Mouse (Mus musculus) CD4-positive, CD25-positive, alpha-beta regulatory T cell, adult 4 months (primary cell): ENCODE data around the gene Nav1. TPM values are rescaled to one million over a fixed set of nuclear protein-coding genes. Genes with fewer than 3 reads are reported as not detected.

Source experiments
- ATAC-seq: one replicate; pipeline ENCODE4 v1.8.0; 2017
- polyA plus RNA-seq, 2 experiments: library from polyadenylated mRNA; unstranded; fragments of 100-300 nt; shearing (Covaris generic); gene quantifications; one replicate each; pipeline ENCODE4 v1.2.1; 2017

Nav1 gene
- polyA plus RNA-seq, 2 experiments from 2014 or later, result 0.29 to 0.98 TPM

- no peak for ATAC-seq
Observed at GRCm38 (mm10) chr1:135482666-135483065, 124.4 kb downstream of the Nav1 start.

- no peak for ATAC-seq
Observed at GRCm38 (mm10) chr1:135481656-135482055, 125.4 kb downstream of the Nav1 start.

- ATAC-seq, result no peak
Observed at GRCm38 (mm10) chr1:135480815-135481214, 126.3 kb downstream of the Nav1 start.

- no peak for ATAC-seq
Observed at GRCm38 (mm10) chr1:135475571-135475895, 131.6 kb downstream of the Nav1 start.

GRCm38 (mm10) chr1:135474861-135475570 lies 132.1 kb downstream of the Nav1 start:
- no peak for ATAC-seq

GRCm38 (mm10) chr1:135472536-135472935 lies 134.6 kb downstream of the Nav1 start:
- no peak for ATAC-seq

- no peak for ATAC-seq
Observed at GRCm38 (mm10) chr1:135471742-135472141, 135.4 kb downstream of the Nav1 start.

GRCm38 (mm10) chr1:135470546-135470945 lies 136.5 kb downstream of the Nav1 start:
- no peak for ATAC-seq

- ATAC-seq, result no peak
Observed at GRCm38 (mm10) chr1:135467462-135467861, 139.6 kb downstream of the Nav1 start.

GRCm38 (mm10) chr1:135466935-135467334 lies 140.2 kb downstream of the Nav1 start:
- ATAC-seq, result no peak

- no peak for ATAC-seq
Observed at GRCm38 (mm10) chr1:135465734-135466133, 141.4 kb downstream of the Nav1 start.

GRCm38 (mm10) chr1:135462736-135463135 lies 144.4 kb downstream of the Nav1 start:
- ATAC-seq, result no peak

GRCm38 (mm10) chr1:135462304-135462703 lies 144.8 kb downstream of the Nav1 start:
- no peak for ATAC-seq

- no peak for ATAC-seq
Observed at GRCm38 (mm10) chr1:135461097-135461730, 145.9 kb downstream of the Nav1 start.

GRCm38 (mm10) chr1:135460521-135460920 lies 146.6 kb downstream of the Nav1 start:
- no peak for ATAC-seq

GRCm38 (mm10) chr1:135457860-135458259 lies 149.2 kb downstream of the Nav1 start:
- ATAC-seq, result no peak

- ATAC-seq, result no peak
Observed at GRCm38 (mm10) chr1:135452259-135452658, 154.8 kb downstream of the Nav1 start.

GRCm38 (mm10) chr1:135451419-135451818 lies 155.7 kb downstream of the Nav1 start:
- ATAC-seq, result no peak

- no peak for ATAC-seq
Observed at GRCm38 (mm10) chr1:135449876-135450275, 157.2 kb downstream of the Nav1 start.

GRCm38 (mm10) chr1:135448940-135449339 lies 158.2 kb downstream of the Nav1 start:
- ATAC-seq, result no peak

- ATAC-seq, result no peak
Observed at GRCm38 (mm10) chr1:135443506-135443905, 163.6 kb downstream of the Nav1 start.

- no peak for ATAC-seq
Observed at GRCm38 (mm10) chr1:135441861-135442260, 165.2 kb downstream of the Nav1 start.

- ATAC-seq, result no peak
Observed at GRCm38 (mm10) chr1:135440986-135441385, 166.1 kb downstream of the Nav1 start.

GRCm38 (mm10) chr1:135438801-135439200 lies 168.3 kb downstream of the Nav1 start:
- ATAC-seq, result no peak

GRCm38 (mm10) chr1:135435823-135436222 lies 171.3 kb downstream of the Nav1 start:
- ATAC-seq, result no peak
